Mouse (Mus musculus): ENCODE data around the gene Med15. TPM values are rescaled to one million over a fixed set of nuclear protein-coding genes. Genes with fewer than 3 reads are reported as not detected.

Gene Med15
- polyA plus RNA-seq (2011; ENCODE audit: insufficient read length, low read depth, missing spikeins), result 65.3 and 67.2 TPM in 2 replicates

GRCm38 (mm10) chr16:17732841-17733340, at the start of gene Med15:
Gene Med15, minus strand, starts transcription at chr16:17732891.
- H3K4me1 ChIP-seq (ENCODE audit: control insufficient read depth, insufficient read depth, low read length), result peaks cover 11% of the 10 kb centered on the region
- TF ChIP-seq POLR2A (IDR thresholded peaks at IDR 0.05; ENCODE audit: low read depth, low read length) (no peak), CTCF (IDR thresholded peaks at IDR 0.05; ENCODE audit: borderline replicate concordance, insufficient read depth, low read length) (no peak)
- H3K4me3 ChIP-seq (ENCODE audit: insufficient read depth, low read length), result no peak within 1 kb of the TSS
- H3K27ac ChIP-seq (ENCODE audit: insufficient read depth, low read length), result peak within 1 kb of the TSS; percentile 68

GRCm38 (mm10) chr16:17779692-17780091, 47.0 kb upstream of the Med15 start:
- H3K27ac ChIP-seq (ENCODE audit: insufficient read depth, low read length), result no peak overlapping the region
- H3K4me3 ChIP-seq (ENCODE audit: insufficient read depth, low read length), result no peak overlapping the region
- peaks cover 8% of the 10 kb centered on the region; the same call in 1 of the 2 replicates for H3K4me1 ChIP-seq (ENCODE audit: control insufficient read depth, insufficient read depth, low read length)
- TF ChIP-seq CTCF (IDR thresholded peaks at IDR 0.05; ENCODE audit: borderline replicate concordance, insufficient read depth, low read length) (no peak), POLR2A (IDR thresholded peaks at IDR 0.05; ENCODE audit: low read depth, low read length) (no peak)

- Histone ChIP-seq H3K4me1 (ENCODE audit: control insufficient read depth, insufficient read depth, low read length) (peaks cover 6% of the 10 kb centered on the region; the same call in 1 of the 2 replicates), H3K27ac (ENCODE audit: insufficient read depth, low read length) (no peak overlapping the region), H3K4me3 (ENCODE audit: insufficient read depth, low read length) (no peak overlapping the region)
- TF ChIP-seq POLR2A (IDR thresholded peaks at IDR 0.05; ENCODE audit: low read depth, low read length), result no peak
- no peak for TF ChIP-seq CTCF (IDR thresholded peaks at IDR 0.05; ENCODE audit: borderline replicate concordance, insufficient read depth, low read length)
Measured at GRCm38 (mm10) chr16:17778223-17778622, 45.5 kb upstream of the Med15 start.

- Histone ChIP-seq H3K27ac (ENCODE audit: insufficient read depth, low read length) (no peak overlapping the region), H3K4me3 (ENCODE audit: insufficient read depth, low read length) (no peak overlapping the region), H3K4me1 (ENCODE audit: control insufficient read depth, insufficient read depth, low read length) (peaks cover 7% of the 10 kb centered on the region; the same call in 1 of the 2 replicates)
- TF ChIP-seq POLR2A (IDR thresholded peaks at IDR 0.05; ENCODE audit: low read depth, low read length) (no peak), CTCF (IDR thresholded peaks at IDR 0.05; ENCODE audit: borderline replicate concordance, insufficient read depth, low read length) (peak; percentile 18; the same call in 1 of the 2 replicates)
Measured at GRCm38 (mm10) chr16:17776828-17777227, 44.1 kb upstream of the Med15 start.

- H3K4me3 ChIP-seq (ENCODE audit: insufficient read depth, low read length), result no peak overlapping the region
- H3K4me1 ChIP-seq (ENCODE audit: control insufficient read depth, insufficient read depth, low read length), result peaks cover 13% of the 10 kb centered on the region
- TF ChIP-seq POLR2A (IDR thresholded peaks at IDR 0.05; ENCODE audit: low read depth, low read length) (no peak), CTCF (IDR thresholded peaks at IDR 0.05; ENCODE audit: borderline replicate concordance, insufficient read depth, low read length) (no peak)
- peak overlapping the region; percentile 48 for H3K27ac ChIP-seq (ENCODE audit: insufficient read depth, low read length)
Measured at GRCm38 (mm10) chr16:17771117-17771865, 38.6 kb upstream of the Med15 start.

GRCm38 (mm10) chr16:17768834-17769233, 36.1 kb upstream of the Med15 start:
- Histone ChIP-seq H3K4me3 (ENCODE audit: insufficient read depth, low read length) (no peak overlapping the region), H3K4me1 (ENCODE audit: control insufficient read depth, insufficient read depth, low read length) (peaks cover 15% of the 10 kb centered on the region), H3K27ac (ENCODE audit: insufficient read depth, low read length) (peak overlapping the region; percentile 54)
- TF ChIP-seq CTCF (IDR thresholded peaks at IDR 0.05; ENCODE audit: borderline replicate concordance, insufficient read depth, low read length) (no peak), POLR2A (IDR thresholded peaks at IDR 0.05; ENCODE audit: low read depth, low read length) (no peak)

- no peak overlapping the region for H3K4me3 ChIP-seq (ENCODE audit: insufficient read depth, low read length)
- peaks cover 16% of the 10 kb centered on the region for H3K4me1 ChIP-seq (ENCODE audit: control insufficient read depth, insufficient read depth, low read length)
- no peak overlapping the region for H3K27ac ChIP-seq (ENCODE audit: insufficient read depth, low read length)
- TF ChIP-seq CTCF (IDR thresholded peaks at IDR 0.05; ENCODE audit: borderline replicate concordance, insufficient read depth, low read length) (no peak), POLR2A (IDR thresholded peaks at IDR 0.05; ENCODE audit: low read depth, low read length) (no peak)
Measured at GRCm38 (mm10) chr16:17764108-17764511, 31.4 kb upstream of the Med15 start.

- Histone ChIP-seq H3K27ac (ENCODE audit: insufficient read depth, low read length) (no peak overlapping the region), H3K4me1 (ENCODE audit: control insufficient read depth, insufficient read depth, low read length) (peaks cover 12% of the 10 kb centered on the region), H3K4me3 (ENCODE audit: insufficient read depth, low read length) (peak overlapping the region; percentile 13; the same call in 1 of the 2 replicates)
- TF ChIP-seq POLR2A (IDR thresholded peaks at IDR 0.05; ENCODE audit: low read depth, low read length) (no peak), CTCF (IDR thresholded peaks at IDR 0.05; ENCODE audit: borderline replicate concordance, insufficient read depth, low read length) (no peak)
Measured at GRCm38 (mm10) chr16:17761074-17761473, 28.4 kb upstream of the Med15 start.

GRCm38 (mm10) chr16:17760657-17761056, 28.0 kb upstream of the Med15 start:
- peak overlapping the region; percentile 51 for H3K4me3 ChIP-seq (ENCODE audit: insufficient read depth, low read length)
- no peak overlapping the region for H3K27ac ChIP-seq (ENCODE audit: insufficient read depth, low read length)
- peaks cover 12% of the 10 kb centered on the region for H3K4me1 ChIP-seq (ENCODE audit: control insufficient read depth, insufficient read depth, low read length)
- TF ChIP-seq CTCF (IDR thresholded peaks at IDR 0.05; ENCODE audit: borderline replicate concordance, insufficient read depth, low read length) (peak; percentile 71), POLR2A (IDR thresholded peaks at IDR 0.05; ENCODE audit: low read depth, low read length) (no peak)

- TF ChIP-seq POLR2A (IDR thresholded peaks at IDR 0.05; ENCODE audit: low read depth, low read length) (no peak), CTCF (IDR thresholded peaks at IDR 0.05; ENCODE audit: borderline replicate concordance, insufficient read depth, low read length) (no peak)
- H3K27ac ChIP-seq (ENCODE audit: insufficient read depth, low read length), result no peak overlapping the region
- peaks cover 12% of the 10 kb centered on the region for H3K4me1 ChIP-seq (ENCODE audit: control insufficient read depth, insufficient read depth, low read length)
- peak overlapping the region; percentile 51 for H3K4me3 ChIP-seq (ENCODE audit: insufficient read depth, low read length)
Measured at GRCm38 (mm10) chr16:17759813-17760321, 27.2 kb upstream of the Med15 start.
